Mouse (Mus musculus): Measurements from ENCODE around the gene Plk5. TPM values are rescaled to one million over a fixed set of nuclear protein-coding genes. Genes with fewer than 3 reads are reported as not detected.
A peak's percentile ranks its signal among the peaks of the same experiment; 100 is the strongest.

Gene Plk5
- polyA plus RNA-seq, 1 experiment from 2014 or later = 11.0 TPM

DNA sequence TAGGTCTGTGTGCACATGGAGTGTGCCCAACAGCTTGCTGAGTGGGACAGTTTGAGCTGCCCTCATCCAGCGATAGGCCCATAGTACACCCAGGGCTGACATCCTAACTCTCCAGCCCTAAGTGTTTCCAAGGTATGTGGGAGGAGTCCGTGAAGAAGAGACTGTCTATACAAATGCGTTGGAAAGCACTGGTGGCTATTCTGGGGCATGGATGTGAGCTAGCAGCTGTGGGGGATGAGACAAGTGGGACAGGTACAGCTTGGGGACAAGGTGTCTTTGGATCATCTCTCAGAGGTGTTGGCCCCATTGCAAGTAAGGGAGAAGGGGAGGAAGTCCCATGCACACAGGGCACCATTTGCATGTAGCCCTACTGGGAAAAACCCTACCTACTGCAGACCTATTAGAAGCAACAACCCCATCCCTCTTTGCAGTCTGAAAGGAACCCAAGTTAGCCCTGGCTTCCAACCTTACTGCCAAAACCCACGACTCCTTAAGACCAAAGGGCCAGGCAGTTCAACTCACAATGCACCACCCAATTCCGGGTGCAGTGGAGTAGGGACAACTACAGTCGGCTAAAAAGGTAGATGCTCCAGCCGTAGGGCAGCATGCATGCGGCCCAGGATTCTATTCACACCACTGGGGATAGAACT is 41.4 kb downstream of the Plk5 start:
- peak overlapping the region; percentile 93 for H3K4me2 ChIP-seq (ENCODE audit: low read length)
- H3K9me3 ChIP-seq (replicated peaks; ENCODE audit: control insufficient read depth, low read length, poor library complexity, severe bottlenecking) = no peaks in the 10 kb centered on the region
- H3K36me3 ChIP-seq (ENCODE audit: control insufficient read depth, insufficient read depth, low read length) = peaks cover 29% of the 10 kb centered on the region
- peak overlapping the region; percentile 95 for H3K9ac ChIP-seq (ENCODE audit: low read depth, low read length)
- H3K27me3 ChIP-seq (ENCODE audit: control insufficient read depth, insufficient read depth, low read depth, low read length) = no peaks in the 10 kb centered on the region
- H3K4me1 ChIP-seq (ENCODE audit: control insufficient read depth, insufficient read depth, low read length) = peaks cover 21% of the 10 kb centered on the region
- WGBS = 40% methylated on average over 8 of the region's 8 CpGs
- ATAC-seq = no peak
- H3K4me3 ChIP-seq (ENCODE audit: low read depth, low read length) = peak overlapping the region; percentile 73
- peak overlapping the region; percentile 100 for H3K27ac ChIP-seq (ENCODE audit: low read length)

GRCm38 (mm10) chr10:80398174-80398535 is 41.9 kb downstream of the Plk5 start:
- Histone ChIP-seq H3K9me3 (replicated peaks; ENCODE audit: control insufficient read depth, low read length, poor library complexity, severe bottlenecking) (no peaks in the 10 kb centered on the region), H3K27ac (ENCODE audit: low read length) (peak overlapping the region; percentile 100), H3K9ac (ENCODE audit: low read depth, low read length) (peak overlapping the region; percentile 95), H3K4me3 (ENCODE audit: low read depth, low read length) (peak overlapping the region; percentile 73), H3K27me3 (ENCODE audit: control insufficient read depth, insufficient read depth, low read depth, low read length) (no peaks in the 10 kb centered on the region), H3K4me1 (ENCODE audit: control insufficient read depth, insufficient read depth, low read length) (peaks cover 21% of the 10 kb centered on the region), H3K36me3 (ENCODE audit: control insufficient read depth, insufficient read depth, low read length) (peaks cover 31% of the 10 kb centered on the region), H3K4me2 (ENCODE audit: low read length) (peak overlapping the region; percentile 93)
- no peak for ATAC-seq
- 0% methylated on average over 1 of the region's 1 CpGs for WGBS

DNA sequence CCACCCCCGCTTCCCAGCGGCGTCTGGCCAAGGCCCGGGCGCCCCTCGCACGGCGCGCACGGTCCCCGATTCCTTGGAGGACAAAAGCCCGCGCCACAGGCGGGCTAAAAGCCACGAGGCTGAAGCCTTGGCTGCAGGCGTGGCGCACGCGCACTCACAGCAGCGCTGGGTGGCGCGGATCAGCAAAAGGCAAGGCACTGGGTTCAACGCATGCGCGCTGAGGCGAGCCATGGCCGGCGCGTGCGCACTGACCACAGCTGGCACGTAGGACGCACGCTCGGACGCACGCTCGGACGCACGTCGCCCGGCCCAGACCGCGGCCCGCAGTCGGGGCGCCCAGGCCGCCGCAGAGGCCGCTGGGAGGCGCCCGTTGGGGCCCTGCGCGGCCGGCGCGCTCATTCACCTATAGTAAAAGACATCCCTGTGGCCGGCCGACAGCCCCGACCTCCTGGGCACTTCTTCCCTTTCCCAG is 42.5 kb downstream of the Plk5 start:
- Histone ChIP-seq H3K27me3 (ENCODE audit: control insufficient read depth, insufficient read depth, low read depth, low read length) (no peaks in the 10 kb centered on the region), H3K4me1 (ENCODE audit: control insufficient read depth, insufficient read depth, low read length) (peaks cover 21% of the 10 kb centered on the region), H3K9me3 (replicated peaks; ENCODE audit: control insufficient read depth, low read length, poor library complexity, severe bottlenecking) (no peaks in the 10 kb centered on the region), H3K27ac (ENCODE audit: low read length) (peak overlapping the region; percentile 100), H3K4me2 (ENCODE audit: low read length) (peak overlapping the region; percentile 93), H3K4me3 (ENCODE audit: low read depth, low read length) (peak overlapping the region; percentile 73), H3K36me3 (ENCODE audit: control insufficient read depth, insufficient read depth, low read length) (peaks cover 34% of the 10 kb centered on the region), H3K9ac (ENCODE audit: low read depth, low read length) (peak overlapping the region; percentile 95)
- ATAC-seq = peak; percentile 83
- under 1% methylated on average over 49 of the region's 59 CpGs for WGBS

DNA sequence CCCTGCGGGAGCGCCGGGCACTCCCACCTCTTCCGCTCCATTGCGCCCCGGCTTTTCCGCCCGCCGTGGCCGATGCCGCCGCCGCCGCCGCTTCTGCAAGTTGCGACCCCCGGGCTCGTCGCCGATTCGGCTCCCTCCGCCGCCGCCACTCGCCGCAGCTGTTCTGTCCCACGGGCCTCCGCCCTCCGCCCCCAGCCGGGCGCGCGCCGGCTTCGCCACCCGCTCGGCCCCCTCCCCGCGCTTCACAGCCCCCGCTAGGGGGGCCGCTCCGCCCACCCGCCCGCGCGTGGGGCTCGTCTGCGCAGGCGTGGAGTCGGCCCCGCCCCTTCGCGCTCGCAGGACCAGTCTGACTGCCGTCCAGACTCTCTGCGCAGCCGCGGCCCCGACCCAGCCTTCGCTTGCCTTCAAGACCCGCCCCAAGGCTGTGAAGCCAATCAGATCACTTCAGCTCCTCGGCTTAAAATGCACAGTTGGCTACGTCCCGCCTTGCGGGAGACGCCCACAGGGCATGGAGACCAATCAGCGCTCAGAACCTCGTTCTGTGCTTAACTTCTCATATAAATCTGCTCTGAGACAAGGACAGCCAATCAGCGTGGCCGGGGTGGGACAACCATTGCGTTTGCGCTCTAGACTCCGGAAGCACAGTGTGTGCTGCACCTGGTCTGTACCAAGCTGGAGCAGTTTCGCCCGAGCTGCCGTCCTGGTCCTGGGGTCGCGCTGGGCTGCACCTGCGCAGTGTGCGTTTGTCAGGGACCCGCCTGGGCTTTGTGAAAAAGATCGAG is 43.1 kb downstream of the Plk5 start, which contains the start of gene Mbd3:
Gene Mbd3 (minus strand): TSS at position 360 of the 782 bp plus-strand sequence.
- Histone ChIP-seq H3K27me3 (ENCODE audit: control insufficient read depth, insufficient read depth, low read depth, low read length) (no peaks in the 10 kb centered on the region), H3K9me3 (replicated peaks; ENCODE audit: control insufficient read depth, low read length, poor library complexity, severe bottlenecking) (no peaks in the 10 kb centered on the region), H3K9ac (ENCODE audit: low read depth, low read length) (peak within 1 kb of the TSS; percentile 95), H3K27ac (ENCODE audit: low read length) (peak within 1 kb of the TSS; percentile 100), H3K4me1 (ENCODE audit: control insufficient read depth, insufficient read depth, low read length) (peaks cover 21% of the 10 kb centered on the region), H3K36me3 (ENCODE audit: control insufficient read depth, insufficient read depth, low read length) (peaks cover 29% of the 10 kb centered on the region), H3K4me2 (ENCODE audit: low read length) (peak within 1 kb of the TSS; percentile 93), H3K4me3 (ENCODE audit: low read depth, low read length) (peak within 1 kb of the TSS; percentile 73)
- ATAC-seq = peak; percentile 96
- under 1% methylated on average over 64 of the region's 82 CpGs for WGBS

GRCm38 (mm10) chr10:80399973-80400703 is 43.9 kb downstream of the Plk5 start:
- Histone ChIP-seq H3K4me3 (ENCODE audit: low read depth, low read length) (peak overlapping the region; percentile 73), H3K27me3 (ENCODE audit: control insufficient read depth, insufficient read depth, low read depth, low read length) (no peaks in the 10 kb centered on the region), H3K27ac (ENCODE audit: low read length) (peak overlapping the region; percentile 83), H3K4me1 (ENCODE audit: control insufficient read depth, insufficient read depth, low read length) (peaks cover 26% of the 10 kb centered on the region), H3K9me3 (replicated peaks; ENCODE audit: control insufficient read depth, low read length, poor library complexity, severe bottlenecking) (no peaks in the 10 kb centered on the region), H3K9ac (ENCODE audit: low read depth, low read length) (peak overlapping the region; percentile 66), H3K36me3 (ENCODE audit: control insufficient read depth, insufficient read depth, low read length) (peaks cover 23% of the 10 kb centered on the region), H3K4me2 (ENCODE audit: low read length) (peak overlapping the region; percentile 74)
- no peak for ATAC-seq
- WGBS = 16% methylated on average over 17 of the region's 17 CpGs

GRCm38 (mm10) chr10:80400704-80401161 is 44.5 kb downstream of the Plk5 start:
- no peaks in the 10 kb centered on the region for H3K9me3 ChIP-seq (replicated peaks; ENCODE audit: control insufficient read depth, low read length, poor library complexity, severe bottlenecking)
- peak overlapping the region; percentile 74 for H3K4me2 ChIP-seq (ENCODE audit: low read length)
- no peak for ATAC-seq
- 82% methylated on average over 4 of the region's 4 CpGs for WGBS
- peak overlapping the region; percentile 83 for H3K27ac ChIP-seq (ENCODE audit: low read length)
- H3K9ac ChIP-seq (ENCODE audit: low read depth, low read length) = peak overlapping the region; percentile 66; the same call in 1 of the 2 replicates
- no peak overlapping the region for H3K4me3 ChIP-seq (ENCODE audit: low read depth, low read length)
- H3K36me3 ChIP-seq (ENCODE audit: control insufficient read depth, insufficient read depth, low read length) = peaks cover 17% of the 10 kb centered on the region
- no peaks in the 10 kb centered on the region for H3K27me3 ChIP-seq (ENCODE audit: control insufficient read depth, insufficient read depth, low read depth, low read length)
- H3K4me1 ChIP-seq (ENCODE audit: control insufficient read depth, insufficient read depth, low read length) = peaks cover 32% of the 10 kb centered on the region

DNA sequence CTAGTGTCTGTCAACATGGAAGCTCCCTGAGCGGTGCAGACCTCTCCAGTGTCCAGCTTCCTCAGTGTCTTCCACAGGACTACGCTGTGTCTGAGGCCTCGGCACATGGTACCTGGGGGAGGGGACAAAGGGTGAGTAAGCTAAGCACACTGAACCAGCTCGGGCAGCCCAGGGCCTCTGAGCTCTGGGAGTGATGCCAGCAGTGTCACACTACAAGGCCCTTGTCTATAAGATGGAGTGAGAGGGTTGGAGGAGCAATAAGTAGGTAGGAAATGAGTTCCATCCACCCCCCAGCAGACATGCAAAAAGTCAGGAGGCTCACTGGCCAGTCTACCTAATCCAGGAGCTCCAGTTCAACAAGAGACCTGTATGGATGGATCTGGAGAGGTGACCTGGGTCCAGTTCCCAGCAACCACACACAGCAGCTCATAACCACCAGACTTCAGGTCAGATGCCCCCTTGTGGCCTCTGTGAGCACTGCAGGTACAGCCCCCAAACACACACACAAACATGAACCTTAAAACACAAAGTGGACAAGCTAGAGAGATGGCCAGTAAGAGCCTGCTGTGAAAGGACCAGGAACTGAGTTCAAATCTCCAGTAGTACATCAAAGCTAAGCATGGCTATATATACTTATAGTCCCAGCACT is 46.9 kb downstream of the Plk5 start:
- H3K4me1 ChIP-seq (ENCODE audit: control insufficient read depth, insufficient read depth, low read length) = peaks cover 32% of the 10 kb centered on the region
- H3K27me3 ChIP-seq (ENCODE audit: control insufficient read depth, insufficient read depth, low read depth, low read length) = no peaks in the 10 kb centered on the region
- no peak overlapping the region for H3K9ac ChIP-seq (ENCODE audit: low read depth, low read length)
- peaks cover 17% of the 10 kb centered on the region for H3K36me3 ChIP-seq (ENCODE audit: control insufficient read depth, insufficient read depth, low read length)
- no peak overlapping the region for H3K4me2 ChIP-seq (ENCODE audit: low read length)
- WGBS = 97% methylated on average over 4 of the region's 4 CpGs
- ATAC-seq = no peak
- no peaks in the 10 kb centered on the region for H3K9me3 ChIP-seq (replicated peaks; ENCODE audit: control insufficient read depth, low read length, poor library complexity, severe bottlenecking)
- H3K4me3 ChIP-seq (ENCODE audit: low read depth, low read length) = no peak overlapping the region
- H3K27ac ChIP-seq (ENCODE audit: low read length) = no peak overlapping the region

DNA sequence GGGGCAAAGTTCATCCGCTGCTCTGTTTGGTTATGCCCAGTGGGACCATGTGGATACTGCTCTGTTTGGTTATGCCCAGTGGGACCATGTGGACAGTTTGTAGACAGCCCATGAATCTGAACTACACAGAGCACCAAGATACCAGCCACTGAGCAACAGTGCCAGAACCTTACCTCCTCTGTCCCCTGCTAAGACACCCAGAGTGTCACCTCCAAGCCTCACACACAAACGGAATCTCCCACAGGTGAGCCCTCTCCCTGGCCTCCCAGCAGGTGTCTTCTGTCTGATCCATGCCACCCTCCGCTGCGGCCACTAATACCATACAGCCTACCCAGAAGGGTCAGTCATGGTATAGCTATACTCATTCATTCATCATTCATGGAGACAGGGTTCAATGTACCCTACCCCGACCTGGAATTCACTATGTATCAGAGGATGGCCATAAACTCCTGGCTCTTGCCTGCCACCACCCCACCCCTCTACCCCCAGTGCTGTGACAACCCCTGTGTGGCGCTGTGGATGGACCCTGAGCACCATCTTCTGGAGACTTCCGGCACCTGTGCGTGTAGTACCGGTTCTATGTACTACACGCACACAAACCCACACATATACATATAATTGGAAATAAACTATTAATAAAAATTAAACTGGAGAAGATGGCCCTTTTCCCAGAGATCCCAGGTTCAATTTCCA is 49.4 kb downstream of the Plk5 start:
- 59% methylated on average over 10 of the region's 10 CpGs for WGBS
- H3K9ac ChIP-seq (ENCODE audit: low read depth, low read length) = peak overlapping the region; percentile 87
- no peaks in the 10 kb centered on the region for H3K9me3 ChIP-seq (replicated peaks; ENCODE audit: control insufficient read depth, low read length, poor library complexity, severe bottlenecking)
- H3K4me2 ChIP-seq (ENCODE audit: low read length) = peak overlapping the region; percentile 98
- H3K27me3 ChIP-seq (ENCODE audit: control insufficient read depth, insufficient read depth, low read depth, low read length) = no peaks in the 10 kb centered on the region
- no peak for ATAC-seq
- H3K4me1 ChIP-seq (ENCODE audit: control insufficient read depth, insufficient read depth, low read length) = peaks cover 25% of the 10 kb centered on the region
- peak overlapping the region; percentile 90 for H3K4me3 ChIP-seq (ENCODE audit: low read depth, low read length)
- H3K27ac ChIP-seq (ENCODE audit: low read length) = no peak overlapping the region
- H3K36me3 ChIP-seq (ENCODE audit: control insufficient read depth, insufficient read depth, low read length) = peaks cover 26% of the 10 kb centered on the region
